29 mouse cellular contexts compared by ENCODE assay signal in the genomic region with DNA sequence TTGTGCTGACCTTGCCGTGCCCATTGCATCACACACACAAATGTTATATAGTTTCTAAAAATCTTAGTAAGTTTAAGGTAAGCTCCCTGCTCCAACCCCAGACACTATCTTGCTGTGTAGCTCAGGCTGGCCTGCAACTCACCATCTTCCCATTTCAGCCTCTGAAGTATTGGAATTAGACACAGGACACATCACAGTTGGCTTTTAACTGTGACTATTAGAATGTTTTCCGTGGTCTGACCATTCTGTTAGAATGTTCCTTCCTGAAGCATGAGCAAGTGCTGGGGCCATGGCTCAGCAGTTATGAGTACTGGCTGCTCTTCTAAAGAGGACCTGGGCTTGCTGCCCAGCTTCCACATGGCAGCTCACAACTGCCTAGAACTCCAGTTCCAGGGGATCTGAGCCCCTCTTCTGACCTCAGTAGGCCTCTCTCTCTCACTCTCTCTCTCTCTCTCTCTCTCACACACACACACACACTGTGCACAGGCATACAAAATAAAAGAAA. TPM values are rescaled to one million over a fixed set of nuclear protein-coding genes. Genes with fewer than 3 reads are reported as not detected.
A peak's percentile ranks its signal among the peaks of the same experiment; 100 is the strongest.
DNase-seq lines count a peak whose midpoint lies in the region; ATAC-seq and TF ChIP-seq lines count a peak whose summit lies in the region.
"Had no signal": no experiment of that assay in that cellular context is flagged by ENCODE, and none has a peak within 500 bp of the region (broad histone marks: within the 10 kb centered on the region; RNA-seq: fewer than 3 reads in every experiment).

No protein-coding gene starts in this region.

- H3K27ac ChIP-seq in gastrocnemius, adult 2 months: no peak overlapping the region
- H3K27ac ChIP-seq in lung, postnatal 0 days (ENCODE audit: low read length): no peak overlapping the region
- H3K27ac ChIP-seq: embryonic facial prominence, embryonic 15.5 days; forebrain, embryonic 15.5 days; heart, embryonic 13.5 days; hindbrain, embryonic 13.5 days; kidney, postnatal 0 days; limb, embryonic 12.5 days; liver, embryonic 12.5 days; midbrain, embryonic 15.5 days; neural tube, embryonic 12.5 days had no signal

- H3K36me3 ChIP-seq in lung, postnatal 0 days (ENCODE audit: insufficient read depth, low read length): no peaks in the 10 kb centered on the region
- H3K36me3 ChIP-seq: embryonic facial prominence, embryonic 15.5 days; forebrain, embryonic 15.5 days; heart, embryonic 13.5 days; hindbrain, embryonic 13.5 days; limb, embryonic 12.5 days; liver, embryonic 12.5 days; midbrain, embryonic 15.5 days; neural tube, embryonic 12.5 days had no signal

- peak; percentile 42 for DNase-seq in gastrocnemius, adult 2 months
- no peak for DNase-seq in gastrocnemius, postnatal 10 days
- DNase-seq in lung, postnatal 0 days (ENCODE audit: low spot score): peak; percentile 28
- no peak for DNase-seq in lung, postnatal 14 days
- peak; percentile 70 for DNase-seq in 416B (ENCODE audit: low read depth)
- no peak for DNase-seq in layer of hippocampus, adult 9-10 months (ENCODE audit: low spot score)
- DNase-seq: adrenal gland, postnatal 14 days; cerebellum, adult 8-10 months; kidney, adult 11 months; layer of hippocampus, postnatal 36 days; thymus, adult 18-20 months had no signal

- intact Hi-C loops in gastrocnemius, adult 2 months (cut with DNase I): no loop called here

- no peak for TF ChIP-seq CTCF in gastrocnemius, adult 2 months (IDR thresholded peaks at IDR 0.05)
- TF ChIP-seq CTCF in lung, postnatal 0 days (IDR thresholded peaks at IDR 0.05): no peak

- no peaks in the 10 kb centered on the region for H3K27me3 ChIP-seq in lung, postnatal 0 days (replicated peaks; ENCODE audit: insufficient read depth, low read length)
- H3K27me3 ChIP-seq: embryonic facial prominence, embryonic 15.5 days; forebrain, embryonic 15.5 days; midbrain, embryonic 15.5 days; neural tube, embryonic 12.5 days had no signal

- no peaks in the 10 kb centered on the region for H3K4me1 ChIP-seq in lung, postnatal 0 days (ENCODE audit: insufficient read depth, low read depth, low read length)
- H3K4me1 ChIP-seq: embryonic facial prominence, embryonic 15.5 days; limb, embryonic 12.5 days; neural tube, embryonic 12.5 days had no signal

- H3K9ac ChIP-seq in lung, postnatal 0 days (replicated peaks; ENCODE audit: low read depth): no peak overlapping the region
- H3K9ac ChIP-seq: embryonic facial prominence, embryonic 15.5 days; forebrain, embryonic 15.5 days; heart, embryonic 13.5 days; hindbrain, embryonic 13.5 days; limb, embryonic 12.5 days; liver, embryonic 12.5 days; midbrain, embryonic 15.5 days; neural tube, embryonic 12.5 days had no signal

- no peak overlapping the region for H3K4me2 ChIP-seq in lung, postnatal 0 days (replicated peaks; ENCODE audit: low read depth, low read length)
- H3K4me2 ChIP-seq: embryonic facial prominence, embryonic 15.5 days; forebrain, embryonic 15.5 days; heart, embryonic 13.5 days; hindbrain, embryonic 13.5 days; limb, embryonic 12.5 days; liver, embryonic 12.5 days; midbrain, embryonic 15.5 days; neural tube, embryonic 12.5 days had no signal

- peak; percentile 21; the same call in 1 of the 2 replicates for ATAC-seq in lung, postnatal 0 days
- ATAC-seq in megakaryocyte progenitor cell, adult 5-6 weeks (replicated peaks; ENCODE audit: poor library complexity): peak; percentile 13; the same call in 1 of the 2 replicates
- ATAC-seq: forebrain, embryonic 15.5 days; liver, embryonic 12.5 days; midbrain, embryonic 15.5 days had no signal

- TF ChIP-seq EP300 in lung, postnatal 0 days (IDR thresholded peaks at IDR 0.05): no peak

- no peaks in the 10 kb centered on the region for H3K9me3 ChIP-seq in lung, postnatal 0 days (ENCODE audit: low read length)
- H3K9me3 ChIP-seq: embryonic facial prominence, embryonic 15.5 days; forebrain, embryonic 15.5 days; heart, embryonic 13.5 days; hindbrain, embryonic 13.5 days; limb, embryonic 12.5 days; liver, embryonic 12.5 days; midbrain, embryonic 15.5 days; neural tube, embryonic 12.5 days had no signal

- H3K4me3 ChIP-seq in gastrocnemius, adult 2 months: no peak overlapping the region
- H3K4me3 ChIP-seq in lung, postnatal 0 days (ENCODE audit: low read depth, low read length): no peak overlapping the region
- H3K4me3 ChIP-seq: embryonic facial prominence, embryonic 15.5 days; forebrain, embryonic 15.5 days; heart, embryonic 13.5 days; hindbrain, embryonic 13.5 days; limb, embryonic 12.5 days; liver, embryonic 12.5 days; midbrain, embryonic 15.5 days; neural tube, embryonic 12.5 days had no signal

- 69% methylated on average over 2 of the region's 2 CpGs for WGBS in lung, postnatal 0 days

RNA-seq across cellular contexts. Expression of gene Pin1rt1, which starts 1.1 kb away (rescaled TPM):
- total RNA-seq in gastrocnemius, adult 2 months (2021): not detected
- not detected for total RNA-seq in gastrocnemius, postnatal 10 days (2021)
- not detected in 2 replicates for polyA plus RNA-seq in lung, postnatal 0 days (2015; fragmentation: Nextera tagmentation; extraction: Ambion mirVana)
- total RNA-seq in megakaryocyte progenitor cell, adult 5-6 weeks (2015): not detected in 2 replicates
- total RNA-seq in megakaryocyte progenitor cell, adult 5-6 weeks (2017): not detected in 2 replicates
- total RNA-seq: adrenal gland, postnatal 14 days; common myeloid progenitor, adult 5-6 weeks; granulocyte monocyte progenitor cell, adult 5-6 weeks; heart, postnatal 25 days; layer of hippocampus, postnatal 36 days; left cerebral cortex, postnatal 10 days had no signal
- polyA plus RNA-seq: brain, embryonic 14.5 days; C2C12; embryonic facial prominence, embryonic 15.5 days; heart, embryonic 13.5 days; hindbrain, embryonic 13.5 days; kidney, postnatal 0 days; large intestine, adult 2 months; limb, embryonic 12.5 days; liver, embryonic 12.5 days; neural tube, embryonic 12.5 days; stomach, embryonic 14.5 days had no signal

RNA-seq across cellular contexts. Expression of gene Tcp11l1, which starts 5.3 kb away (rescaled TPM):
- 1 to 10 TPM; 8.6 to 9.2 TPM for total RNA-seq in gastrocnemius, adult 2 months (2021)
- total RNA-seq in gastrocnemius, postnatal 10 days (2021): 1 to 10 TPM; 5.7 to 7.2 TPM
- polyA plus RNA-seq in lung, postnatal 0 days (2015; fragmentation: Nextera tagmentation; extraction: Ambion mirVana): 12.5 and 12.9 TPM in 2 replicates
- total RNA-seq in megakaryocyte progenitor cell, adult 5-6 weeks (2015): 15.3 and 15.8 TPM in 2 replicates
- 9.0 and 10.8 TPM in 2 replicates for total RNA-seq in megakaryocyte progenitor cell, adult 5-6 weeks (2017)

RNA-seq across cellular contexts. Expression of gene Depdc7, which starts 25.4 kb away (rescaled TPM):
- total RNA-seq in gastrocnemius, adult 2 months (2021): 1 to 10 TPM; 1.5 to 1.7 TPM
- total RNA-seq in gastrocnemius, postnatal 10 days (2021): 1 to 10 TPM; 2.3 to 3.0 TPM
- polyA plus RNA-seq in lung, postnatal 0 days (2015; fragmentation: Nextera tagmentation; extraction: Ambion mirVana): 2.2 and 2.7 TPM in 2 replicates
- total RNA-seq in megakaryocyte progenitor cell, adult 5-6 weeks (2015): 4.5 and 5.4 TPM in 2 replicates
- 4.1 and 4.8 TPM in 2 replicates for total RNA-seq in megakaryocyte progenitor cell, adult 5-6 weeks (2017)

Comparison
In these comparisons a context has a peak if more than half of its experiments do, and no peak if none do; other contexts are left out.
1. DNase-seq: peak in gastrocnemius, adult 2 months (single experiment), lung, postnatal 0 days (single experiment) and 416B (single experiment); none in gastrocnemius, postnatal 10 days (single experiment), lung, postnatal 14 days (single experiment) and layer of hippocampus, adult 9-10 months (single experiment).